Mouse (Mus musculus) bone marrow macrophage, adult 2 months (primary cell): Measurements from ENCODE around the gene Ptges.

ENCODE experiments used
- CTCF ChIP-seq: IDR thresholded peaks from 2 replicates; pipeline ENCODE4 v1.5.1; 2012; ENCODE audit warnings: low read depth, mild to moderate bottlenecking, low read length, moderate library complexity
- POLR2A ChIP-seq: IDR thresholded peaks from 2 replicates; pipeline ENCODE4 v1.6.1; 2012; ENCODE audit warnings: mild to moderate bottlenecking, low read depth, low read length, borderline replicate concordance

- no peak for TF ChIP-seq CTCF
- TF ChIP-seq POLR2A: no peak
Measured at GRCm38 (mm10) chr2:30893946-30894345, 35.7 kb downstream of the Ptges start.
